Mouse (Mus musculus) hindbrain, embryonic 14.5 days (tissue): ENCODE data around the gene Tmem50a. TPM values are rescaled to one million over a fixed set of nuclear protein-coding genes. Genes with fewer than 3 reads are reported as not detected.

Experiments
- ATAC-seq: fragments of 200-750 bp; cut with Nextera tagmentation; 2 replicates; pipeline ENCODE4 v1.8.0; 2017; ENCODE audit warnings: moderate number of reproducible peaks, mild to moderate bottlenecking, moderate TSS enrichment, moderate library complexity; ENCODE audit not compliant: low FRiP score
- DNase-seq: peaks from one replicate; pipeline ENCODE4 v3.0.0-alpha.2; 2015; ENCODE audit warnings: low spot score
- H3K27ac ChIP-seq: fragments of 300-500 bp; sonication (generic); 2 replicates; pipeline ENCODE4 v1.5.1; 2014; ENCODE audit warnings: mild to moderate bottlenecking, moderate library complexity
- H3K27me3 ChIP-seq: fragments of 300-500 bp; sonication (generic); 2 replicates; pipeline ENCODE4 v1.6.1; 2014; ENCODE audit warnings: mild to moderate bottlenecking, low read length, mixed read lengths; ENCODE audit not compliant: control insufficient read depth, insufficient read depth
- H3K36me3 ChIP-seq: fragments of 300-500 bp; sonication (generic); replicated peaks from 2 replicates; pipeline ENCODE4 v1.6.1; 2014; ENCODE audit not compliant: control insufficient read depth, insufficient read depth
- H3K4me1 ChIP-seq: fragments of 300-500 bp; sonication (generic); replicated peaks from 2 replicates; pipeline ENCODE4 v1.6.1; 2014; ENCODE audit warnings: antibody characterized with exemption, low read length, mixed read lengths; ENCODE audit not compliant: control insufficient read depth, insufficient read depth
- H3K4me2 ChIP-seq: fragments of 300-500 bp; sonication (generic); replicated peaks from 2 replicates; pipeline ENCODE4 v1.6.1; 2014; ENCODE audit warnings: mild to moderate bottlenecking, moderate library complexity
- H3K4me3 ChIP-seq: fragments of 300-500 bp; sonication (generic); replicated peaks from 2 replicates; pipeline ENCODE4 v1.5.1; 2014; ENCODE audit warnings: mild to moderate bottlenecking, low read length
- H3K9ac ChIP-seq: fragments of 300-500 bp; sonication (generic); 2 replicates; pipeline ENCODE4 v1.6.1; 2014
- H3K9me3 ChIP-seq: fragments of 300-500 bp; sonication (generic); 2 replicates; pipeline ENCODE4 v1.6.1; 2016; ENCODE audit warnings: low read length; ENCODE audit not compliant: control insufficient read depth
- WGBS: fragments of 180-500 bp; shearing (Covaris S2); extraction: QIAGEN DNeasy Blood & Tissue Kit; methylation state at CpG from one replicate; pipeline ENCODE4 v1.1.7; 2014; 5-methylcytosine and 5-hydroxymethylcytosine counted together
- polyA plus RNA-seq: library from polyadenylated mRNA; unstranded; fragments of >200 nt; fragmentation: Nextera tagmentation; extraction: Ambion mirVana; gene quantifications from 2 replicates; pipeline ENCODE4 v1.2.1, GENCODE M21; 2014

Tmem50a gene
- polyA plus RNA-seq = 197 and 203 TPM in 2 replicates

DNA sequence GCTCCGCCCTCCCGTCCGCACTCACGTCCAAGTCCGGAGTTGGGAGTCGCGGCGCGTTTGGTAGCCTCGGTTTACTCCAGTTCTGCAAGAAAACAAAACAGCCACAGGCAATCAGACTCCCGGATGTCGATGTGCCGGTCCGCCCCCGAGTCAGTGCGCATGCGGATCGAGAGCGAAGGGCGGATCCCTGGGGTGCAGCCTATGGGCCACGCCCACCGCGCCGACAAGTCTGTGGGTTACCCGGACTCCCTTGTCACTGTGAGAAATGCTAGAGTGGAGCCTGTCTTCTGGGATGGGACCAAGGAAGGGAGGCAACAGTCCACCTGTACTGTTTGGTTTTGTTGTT is at the start of gene Tmem50a:
Gene Tmem50a (minus strand): TSS at position 161 of the 346 bp plus-strand sequence.
- H3K4me1 ChIP-seq = 0 out of 2 replicates have a peak, but pooled peaks cover 5% of the 10 kb centered on the region

GRCm38 (mm10) chr4:134963021-134963776 is 48.4 kb upstream of the Tmem50a start:
- ATAC-seq = no peak
- Histone ChIP-seq H3K4me3 (no peak overlapping the region), H3K4me2 (no peak overlapping the region), H3K4me1 (no peaks in the 10 kb centered on the region), H3K9ac (no peak overlapping the region), H3K36me3 (no peaks in the 10 kb centered on the region), H3K27ac (no peak overlapping the region), H3K9me3 (no peaks in the 10 kb centered on the region), H3K27me3 (no peaks in the 10 kb centered on the region)
- DNase-seq = peak; percentile 49
- 28% methylated on average over 19 of the region's 19 CpGs for WGBS

More for the DNA sequence above, at the start of gene Tmem50a:
- H3K9me3 ChIP-seq = no peaks in the 10 kb centered on the region
- peak within 1 kb of the TSS; percentile 89 for H3K4me3 ChIP-seq
- ATAC-seq = peak; percentile 84
- H3K27ac ChIP-seq = peak within 1 kb of the TSS; percentile 89
- H3K4me2 ChIP-seq = peak within 1 kb of the TSS; percentile 58
- WGBS = under 1% methylated on average over 25 of the region's 25 CpGs
- peaks cover 23% of the 10 kb centered on the region for H3K36me3 ChIP-seq
- DNase-seq = peak; percentile 94
- peak within 1 kb of the TSS; percentile 93 for H3K9ac ChIP-seq
- H3K27me3 ChIP-seq = no peaks in the 10 kb centered on the region

GRCm38 (mm10) chr4:134956328-134956727 is 41.5 kb upstream of the Tmem50a start:
- Histone ChIP-seq H3K4me3 (no peak overlapping the region), H3K36me3 (no peaks in the 10 kb centered on the region), H3K4me2 (no peak overlapping the region), H3K9ac (no peak overlapping the region), H3K27ac (no peak overlapping the region), H3K9me3 (no peaks in the 10 kb centered on the region), H3K4me1 (no peaks in the 10 kb centered on the region), H3K27me3 (0 out of 2 replicates have a peak, but pooled peaks cover 3% of the 10 kb centered on the region)
- no peak for ATAC-seq
- WGBS = 27% methylated on average over 3 of the region's 3 CpGs
- peak; percentile 60 for DNase-seq

- H3K9me3 ChIP-seq = no peaks in the 10 kb centered on the region
- no peaks in the 10 kb centered on the region for H3K4me1 ChIP-seq
- DNase-seq = no peak
- no peaks in the 10 kb centered on the region for H3K36me3 ChIP-seq
- no peak overlapping the region for H3K27ac ChIP-seq
- H3K4me3 ChIP-seq = no peak overlapping the region
- 80% methylated on average over 3 of the region's 3 CpGs for WGBS
- ATAC-seq = no peak
- 0 out of 2 replicates have a peak, but pooled peaks cover 3% of the 10 kb centered on the region for H3K27me3 ChIP-seq
- H3K9ac ChIP-seq = no peak overlapping the region
- no peak overlapping the region for H3K4me2 ChIP-seq
Observed at GRCm38 (mm10) chr4:134955845-134956244, 41.0 kb upstream of the Tmem50a start.

DNA sequence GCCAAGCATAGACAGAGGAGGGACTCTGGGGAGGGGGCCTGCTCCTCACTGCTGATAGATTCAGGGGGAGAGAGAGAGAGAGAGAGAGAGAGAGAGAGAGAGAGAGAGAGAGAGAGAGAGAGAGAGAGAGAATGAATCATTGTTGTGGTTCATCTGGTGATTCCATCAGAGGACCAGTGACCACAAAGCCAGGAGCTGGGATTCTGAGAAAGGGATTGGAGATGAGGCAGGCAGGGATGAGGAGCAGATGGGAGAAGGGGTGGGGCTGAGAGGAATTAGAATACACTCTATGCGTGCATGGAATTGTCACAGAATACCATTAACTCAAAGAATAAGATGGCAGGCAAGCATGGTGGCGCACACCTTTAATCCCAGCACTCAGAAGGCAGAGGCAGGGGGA is 40.4 kb upstream of the Tmem50a start:
- ATAC-seq = no peak
- 74% methylated on average over 2 of the region's 2 CpGs for WGBS
- no peaks in the 10 kb centered on the region for H3K9me3 ChIP-seq

DNA sequence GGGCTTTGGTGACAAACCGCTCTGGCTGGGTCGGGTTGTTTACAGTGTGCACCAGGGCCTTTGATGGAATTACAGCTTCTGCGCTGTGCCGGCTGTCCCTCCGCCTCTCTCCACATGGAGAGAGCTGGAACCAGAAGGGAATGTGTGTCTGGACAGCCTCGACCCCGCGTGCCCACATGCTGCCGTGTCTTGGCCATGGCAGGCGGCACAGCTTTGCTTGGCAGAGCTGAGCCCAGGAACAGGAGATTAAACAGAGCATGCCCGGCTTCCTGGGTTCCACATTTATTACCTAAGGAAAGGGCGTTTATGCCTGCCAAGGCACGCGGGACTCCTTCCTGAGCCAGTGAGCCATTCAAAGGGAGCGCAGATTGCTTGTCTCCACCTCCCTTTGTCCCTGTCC is 39.6 kb upstream of the Tmem50a start:
- H3K27me3 ChIP-seq = 0 out of 2 replicates have a peak, but pooled peaks cover 3% of the 10 kb centered on the region
- H3K4me1 ChIP-seq = no peaks in the 10 kb centered on the region
- DNase-seq (peak; percentile 31), ATAC-seq (no peak; the same call in 1 of the 2 replicates)
- 26% methylated on average over 15 of the region's 15 CpGs for WGBS
- H3K4me2 ChIP-seq = no peak overlapping the region
- no peak overlapping the region for H3K4me3 ChIP-seq
- H3K9ac ChIP-seq = no peak overlapping the region
- no peak overlapping the region for H3K27ac ChIP-seq
- no peaks in the 10 kb centered on the region for H3K36me3 ChIP-seq
- no peaks in the 10 kb centered on the region for H3K9me3 ChIP-seq

More for the DNA sequence above, 40.4 kb upstream of the Tmem50a start:
- Histone ChIP-seq H3K4me3 (no peak overlapping the region), H3K36me3 (no peaks in the 10 kb centered on the region), H3K27ac (no peak overlapping the region), H3K27me3 (0 out of 2 replicates have a peak, but pooled peaks cover 3% of the 10 kb centered on the region), H3K9ac (no peak overlapping the region), H3K4me2 (no peak overlapping the region), H3K4me1 (no peaks in the 10 kb centered on the region)
- no peak for DNase-seq

GRCm38 (mm10) chr4:134950518-134951091 is 35.8 kb upstream of the Tmem50a start:
- Histone ChIP-seq H3K9me3 (no peaks in the 10 kb centered on the region), H3K27me3 (no peaks in the 10 kb centered on the region), H3K4me1 (peaks cover 4% of the 10 kb centered on the region; the same call in 1 of the 2 replicates), H3K36me3 (no peaks in the 10 kb centered on the region), H3K9ac (no peak overlapping the region), H3K4me3 (no peak overlapping the region), H3K27ac (no peak overlapping the region), H3K4me2 (no peak overlapping the region)
- DNase-seq (peak; percentile 63), ATAC-seq (peak; percentile 66; the same call in 1 of the 2 replicates)
- 22% methylated on average over 11 of the region's 11 CpGs for WGBS

DNA sequence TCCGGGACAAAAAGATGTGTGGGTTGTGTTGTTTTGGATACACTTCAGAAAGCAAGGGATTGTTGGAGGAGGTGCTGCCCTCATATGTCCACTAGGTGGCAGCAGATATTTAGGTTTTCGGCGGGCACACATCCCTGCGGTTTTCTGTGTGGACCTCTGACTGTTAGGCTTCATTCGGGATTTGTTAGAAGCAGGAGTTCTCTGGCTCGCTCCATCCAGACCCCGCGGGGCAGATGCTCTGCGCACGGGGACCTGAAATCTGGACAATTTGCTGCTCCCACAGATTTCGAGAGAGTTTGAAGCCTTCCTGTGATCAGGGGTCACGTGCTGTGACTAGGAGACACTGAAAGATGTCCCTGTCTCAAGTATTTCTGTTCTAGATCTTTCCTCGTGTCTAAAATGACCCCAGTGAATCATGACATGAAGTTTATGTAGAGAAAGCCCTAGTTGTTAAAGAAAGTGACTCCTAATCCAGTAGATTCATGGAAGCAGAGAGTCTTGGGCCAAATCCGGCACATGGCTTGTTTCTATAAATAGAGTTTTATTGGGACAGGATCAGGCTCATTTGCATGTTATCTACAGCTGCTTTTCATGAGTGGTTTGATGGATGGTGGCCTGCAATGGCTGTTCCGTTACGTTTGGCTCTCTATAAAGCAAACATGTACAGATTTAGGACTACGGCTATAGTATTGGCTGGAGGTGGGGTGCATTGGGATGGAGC is 31.4 kb upstream of the Tmem50a start:
- peak overlapping the region; percentile 37; the same call in 1 of the 2 replicates for H3K9ac ChIP-seq
- DNase-seq (peak; percentile 89), ATAC-seq (peak; percentile 59; the same call in 1 of the 2 replicates)
- H3K27me3 ChIP-seq = peaks cover 7% of the 10 kb centered on the region
- no peaks in the 10 kb centered on the region for H3K9me3 ChIP-seq
- H3K4me2 ChIP-seq = peak overlapping the region; percentile 55
- no peak overlapping the region for H3K4me3 ChIP-seq
- H3K36me3 ChIP-seq = no peaks in the 10 kb centered on the region
- H3K4me1 ChIP-seq = peaks cover 4% of the 10 kb centered on the region; the same call in 1 of the 2 replicates
- H3K27ac ChIP-seq = no peak overlapping the region
- WGBS = 12% methylated on average over 17 of the region's 17 CpGs
